Mouse (Mus musculus) liver, embryonic 14 days (tissue): ENCODE results near the gene Npy5r. TPM values are rescaled to one million over a fixed set of nuclear protein-coding genes. Genes with fewer than 3 reads are reported as not detected.

ENCODE experiments used
- polyA plus RNA-seq: library from polyadenylated mRNA; depleted of rRNA; stranded (reverse); fragments of >200 nt; gene quantifications from 2 replicates; pipeline ENCODE4 v1.2.3, GENCODE M21; 2012; rRNA removed

Npy5r gene
- polyA plus RNA-seq = not detected in 2 replicates

GRCm38 (mm10) chr8:66687511-66688329 is at the start of gene Npy5r:
Gene Npy5r (minus strand): TSS chr8:66688128.

DNA sequence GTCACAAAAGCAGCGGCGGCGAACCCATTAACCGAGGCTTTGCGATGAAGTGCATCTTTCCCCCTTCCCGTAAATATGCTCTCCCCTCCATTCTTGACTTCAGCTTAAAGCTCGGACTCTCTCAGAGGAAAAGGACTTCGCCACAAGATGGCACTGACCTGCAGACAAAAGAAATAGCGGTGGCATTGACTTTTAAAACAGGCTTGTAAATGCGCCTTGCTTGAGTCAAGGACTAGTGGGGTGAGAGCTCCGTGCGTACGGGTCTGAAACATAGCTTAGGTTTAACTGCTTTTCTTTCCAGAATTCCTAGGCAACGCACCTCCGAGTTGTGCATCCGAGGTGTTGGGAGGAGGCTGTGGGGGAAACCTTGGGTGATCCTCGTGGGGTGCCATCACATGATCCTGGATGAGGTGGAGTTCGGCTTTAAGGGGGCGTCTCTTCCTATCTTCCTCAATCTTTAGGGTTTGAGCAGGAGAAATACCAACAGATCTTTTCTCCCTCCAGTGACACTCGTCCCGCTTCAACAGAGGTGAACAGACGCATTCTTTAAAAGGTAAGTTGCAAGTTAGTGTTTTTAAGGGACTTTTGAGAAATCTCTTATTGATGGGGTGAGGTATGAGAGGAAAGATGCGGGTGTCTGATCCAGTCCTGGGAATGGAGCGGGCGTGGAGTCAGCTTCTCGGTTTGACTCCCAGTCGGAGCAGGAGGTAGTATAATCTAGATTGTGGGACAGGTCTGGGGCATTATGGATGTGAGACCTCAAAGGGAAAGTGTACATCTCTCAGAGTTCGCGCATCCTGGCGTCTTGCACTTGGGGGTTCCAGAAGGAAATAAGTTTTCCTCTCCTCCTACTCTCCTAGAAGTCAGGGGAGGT is 9.3 kb upstream of the Npy5r start, which contains the start of gene Npy1r:
Gene Npy1r (plus strand): TSS at position 223 of the 874 bp plus-strand sequence.

Other genes starting within 250 kb of the Npy5r start
- gene Tma16, start 201.6 kb downstream of the Npy5r start, polyA plus RNA-seq = 5.0 and 5.2 TPM in 2 replicates
- gene Tktl2, start 176.4 kb downstream of the Npy5r start, polyA plus RNA-seq = not detected in 2 replicates
- gene Npy1r, start 9.1 kb upstream of the Npy5r start, polyA plus RNA-seq = 0.02 and 0.16 TPM in 2 replicates
- gene Naf1, start 172.1 kb upstream of the Npy5r start, polyA plus RNA-seq = 4.2 and 4.7 TPM in 2 replicates